Mouse (Mus musculus) thymus, adult 2 months (tissue): ENCODE results near the gene I0C0044D17Rik. TPM values are rescaled to one million over a fixed set of nuclear protein-coding genes. Genes with fewer than 3 reads are reported as not detected.
"Not testable (repeated sequence)": the region's sequence is repeated elsewhere in the genome, so short reads cannot be mapped to it uniquely, and the experiment has no call there.

Experiments used
- DNase-seq: peaks from one replicate; pipeline ENCODE4 v3.0.0; 2021
- H3K27ac ChIP-seq: fragments of 200-500 bp; 2 replicates; pipeline ENCODE4 v1.5.1; 2012; ENCODE audit warnings: low read length, control low read depth; ENCODE audit not compliant: control insufficient read depth, insufficient read depth
- H3K27me3 ChIP-seq: fragments of 200-500 bp; 2 replicates; pipeline ENCODE4 v1.6.1; 2012; ENCODE audit warnings: mild to moderate bottlenecking, low read length, moderate library complexity, mixed read lengths; ENCODE audit not compliant: control insufficient read depth, insufficient read depth
- H3K36me3 ChIP-seq: fragments of 200-500 bp; 2 replicates; pipeline ENCODE4 v1.6.1; 2012; ENCODE audit warnings: mild to moderate bottlenecking, low read length, moderate library complexity; ENCODE audit not compliant: control insufficient read depth, insufficient read depth
- H3K4me1 ChIP-seq: fragments of 200-500 bp; replicated peaks from 2 replicates; pipeline ENCODE4 v1.6.1; 2012; ENCODE audit warnings: low read length; ENCODE audit not compliant: control insufficient read depth, insufficient read depth
- H3K4me3 ChIP-seq: fragments of 200-500 bp; 2 replicates; pipeline ENCODE4 v1.5.1; 2012; ENCODE audit warnings: mild to moderate bottlenecking, low read length, control low read depth, moderate library complexity; ENCODE audit not compliant: control insufficient read depth, insufficient read depth
- CTCF ChIP-seq: fragments of 200-500 bp; IDR thresholded peaks from 2 replicates; pipeline ENCODE4 v1.5.1; 2012; ENCODE audit warnings: mild to moderate bottlenecking, control low read depth, low read length, moderate library complexity, borderline replicate concordance; ENCODE audit not compliant: control insufficient read depth, poor library complexity, insufficient read depth; ENCODE audit errors: extremely low read depth
- POLR2A ChIP-seq: fragments of 200-500 bp; IDR thresholded peaks from 2 replicates; pipeline ENCODE4 v1.6.1; 2012; ENCODE audit warnings: mild to moderate bottlenecking, low read length, control low read depth, moderate library complexity; ENCODE audit not compliant: control insufficient read depth, poor library complexity, insufficient read depth; ENCODE audit errors: extremely low read depth
- WGBS: fragments of 180-500 bp; shearing (Covaris S2); methylation state at CpG from one replicate; pipeline ENCODE4 v1.1.7; 2018; 5-methylcytosine and 5-hydroxymethylcytosine counted together
- polyA plus RNA-seq: library from polyadenylated mRNA; depleted of rRNA; stranded (reverse); fragments of >200 nt; gene quantifications from 2 replicates; pipeline ENCODE4 v1.2.3, GENCODE M21; 2012; rRNA removed

The I0C0044D17Rik gene
- polyA plus RNA-seq: not detected in 2 replicates

DNA sequence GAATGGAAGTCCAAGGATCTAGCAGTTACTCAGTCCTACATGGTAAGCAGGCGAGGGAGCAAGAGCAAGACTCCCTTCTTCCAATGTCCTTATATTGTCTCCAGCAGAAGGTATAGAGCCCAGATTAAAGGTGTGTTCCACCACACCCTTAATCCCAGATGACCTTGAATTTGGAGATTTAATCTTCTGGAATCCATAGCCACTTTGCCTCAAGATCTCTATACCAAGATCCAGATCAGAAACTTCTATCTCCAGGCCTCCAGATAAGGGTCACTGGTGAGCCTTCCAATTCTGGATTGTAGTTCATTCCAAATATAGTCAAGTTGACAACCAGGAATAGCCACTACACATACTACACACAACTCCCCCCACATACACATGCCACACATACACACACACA lies at the start of gene I0C0044D17Rik:
Gene I0C0044D17Rik, minus strand, starts transcription at position 101 of the 400 bp plus-strand sequence.
- not testable (repeated sequence) for H3K4me3 ChIP-seq, H3K4me1 ChIP-seq, H3K36me3 ChIP-seq, DNase-seq, H3K27me3 ChIP-seq, H3K27ac ChIP-seq
- WGBS: 94% methylated on average over 1 of the region's 1 CpGs

DNA sequence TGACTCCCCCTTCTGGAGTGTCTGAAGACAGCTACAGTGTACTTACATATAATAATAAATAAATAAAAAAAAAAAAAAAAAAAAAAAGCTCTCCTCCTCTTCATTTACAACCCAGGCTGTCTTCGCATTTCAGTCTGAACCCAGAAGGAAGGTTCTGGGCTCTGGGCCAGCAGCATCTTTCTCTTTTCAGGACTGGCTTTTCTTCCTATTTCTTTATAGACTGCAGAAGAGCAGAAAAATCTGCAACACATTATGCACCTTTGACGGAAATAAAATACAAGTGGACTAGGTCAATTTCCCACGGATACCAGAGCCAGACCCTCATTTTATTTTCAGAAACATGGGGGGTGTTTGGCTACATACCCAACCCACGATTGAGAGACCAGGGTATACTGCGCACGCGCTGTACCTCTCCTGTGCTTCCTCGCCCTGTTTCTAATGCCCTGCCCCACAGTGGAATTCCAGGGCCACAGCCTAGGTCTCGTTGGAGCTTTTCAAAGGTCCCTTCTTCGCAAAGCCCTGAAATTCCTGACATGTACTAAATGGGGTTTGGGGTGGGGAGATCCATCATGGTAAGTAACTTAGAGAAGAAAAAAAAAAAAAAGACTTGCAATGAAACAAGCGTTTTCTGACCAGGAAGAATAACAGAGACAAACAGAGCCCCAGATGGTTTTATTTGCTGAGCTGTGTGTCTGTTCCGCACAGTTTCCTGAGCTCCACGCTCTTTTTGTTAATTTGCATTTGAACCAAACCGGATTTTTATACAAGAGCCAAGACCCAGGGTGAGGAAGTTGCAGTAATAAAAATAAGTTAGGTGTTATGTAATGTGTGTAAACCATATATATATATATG lies 42.0 kb upstream of the I0C0044D17Rik start:
- no peaks in the 10 kb centered on the region for H3K36me3 ChIP-seq
- H3K4me3 ChIP-seq: no peak overlapping the region
- DNase-seq: no peak
- WGBS: 95% methylated on average over 14 of the region's 14 CpGs
- TF ChIP-seq CTCF (no peak), POLR2A (no peak)
- H3K27me3 ChIP-seq: no peaks in the 10 kb centered on the region
- no peak overlapping the region for H3K27ac ChIP-seq
- no peaks in the 10 kb centered on the region for H3K4me1 ChIP-seq

DNA sequence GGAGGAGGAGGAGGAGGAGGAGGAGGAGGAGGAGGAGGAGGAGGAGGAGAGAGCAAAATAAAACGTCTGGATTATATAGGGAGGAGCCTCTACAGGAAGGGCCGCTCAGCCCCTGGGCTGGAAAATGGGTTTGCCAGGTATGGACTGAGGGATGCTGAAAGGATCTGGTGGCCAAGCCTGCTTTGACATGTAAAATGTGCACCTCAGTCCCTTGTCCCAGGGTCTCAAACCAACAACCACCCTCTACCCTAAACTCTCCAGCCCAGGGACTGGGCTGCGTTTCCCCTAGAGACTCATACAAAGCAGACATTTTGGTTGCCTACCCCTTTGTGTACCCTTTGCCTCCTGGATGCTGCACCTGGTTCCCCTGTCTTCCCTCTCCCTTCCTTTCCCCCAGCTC lies 40.9 kb upstream of the I0C0044D17Rik start:
- DNase-seq: no peak
- Histone ChIP-seq H3K36me3 (no peaks in the 10 kb centered on the region), H3K27ac (no peak overlapping the region), H3K4me3 (no peak overlapping the region), H3K27me3 (no peaks in the 10 kb centered on the region), H3K4me1 (no peaks in the 10 kb centered on the region)
- 94% methylated on average over 3 of the region's 3 CpGs for WGBS
- TF ChIP-seq POLR2A: no peak
- TF ChIP-seq CTCF: no peak

DNA sequence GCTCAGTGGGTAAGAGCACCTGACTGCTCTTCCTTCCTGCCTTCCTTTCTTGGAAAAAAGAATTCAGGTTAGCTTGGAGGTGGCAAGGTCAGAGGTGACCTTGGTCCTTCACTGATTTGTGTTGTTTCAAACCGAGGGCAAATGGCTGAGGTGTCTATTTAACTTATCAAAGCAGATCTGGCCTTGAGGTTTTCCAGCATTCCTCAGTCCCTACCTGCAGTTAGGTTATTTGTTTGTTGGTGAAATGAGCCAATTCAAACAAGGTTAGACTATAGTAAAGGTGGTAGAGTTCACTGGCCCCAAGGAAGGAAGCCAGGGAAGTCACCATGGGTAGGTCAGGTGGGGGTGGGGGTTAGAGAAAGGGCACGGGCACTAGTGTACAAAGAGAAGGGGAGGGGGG lies 40.5 kb upstream of the I0C0044D17Rik start:
- H3K27ac ChIP-seq: no peak overlapping the region
- H3K4me3 ChIP-seq: no peak overlapping the region
- WGBS: 56% methylated on average over 1 of the region's 2 CpGs
- H3K36me3 ChIP-seq: no peaks in the 10 kb centered on the region
- no peak for TF ChIP-seq POLR2A
- no peak for TF ChIP-seq CTCF
- H3K4me1 ChIP-seq: no peaks in the 10 kb centered on the region
- no peak for DNase-seq
- no peaks in the 10 kb centered on the region for H3K27me3 ChIP-seq

DNA sequence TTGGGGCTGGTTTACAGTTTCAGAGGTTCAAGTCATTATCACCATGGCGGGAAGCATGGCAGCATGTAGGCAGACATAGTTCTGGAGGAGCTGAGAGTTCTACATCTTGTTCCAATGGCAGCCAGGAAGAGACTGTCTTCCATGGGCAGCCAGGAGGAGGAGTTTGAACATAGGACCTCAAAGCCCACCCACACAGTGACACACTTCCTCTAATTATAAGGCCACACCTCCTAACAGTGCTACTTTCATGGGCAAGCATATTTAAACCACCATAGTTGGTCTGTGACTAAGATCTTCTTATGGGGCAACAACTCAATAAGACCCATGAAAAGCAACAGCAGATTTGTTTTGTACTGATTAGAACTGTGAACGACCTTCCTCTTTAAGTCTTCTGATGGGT lies 39.8 kb upstream of the I0C0044D17Rik start:
- DNase-seq: no peak
- Histone ChIP-seq H3K36me3 (no peaks in the 10 kb centered on the region), H3K4me3 (no peak overlapping the region), H3K4me1 (no peaks in the 10 kb centered on the region), H3K27me3 (no peaks in the 10 kb centered on the region), H3K27ac (no peak overlapping the region)
- TF ChIP-seq POLR2A: no peak
- TF ChIP-seq CTCF: no peak
- WGBS: 95% methylated on average over 2 of the region's 2 CpGs

DNA sequence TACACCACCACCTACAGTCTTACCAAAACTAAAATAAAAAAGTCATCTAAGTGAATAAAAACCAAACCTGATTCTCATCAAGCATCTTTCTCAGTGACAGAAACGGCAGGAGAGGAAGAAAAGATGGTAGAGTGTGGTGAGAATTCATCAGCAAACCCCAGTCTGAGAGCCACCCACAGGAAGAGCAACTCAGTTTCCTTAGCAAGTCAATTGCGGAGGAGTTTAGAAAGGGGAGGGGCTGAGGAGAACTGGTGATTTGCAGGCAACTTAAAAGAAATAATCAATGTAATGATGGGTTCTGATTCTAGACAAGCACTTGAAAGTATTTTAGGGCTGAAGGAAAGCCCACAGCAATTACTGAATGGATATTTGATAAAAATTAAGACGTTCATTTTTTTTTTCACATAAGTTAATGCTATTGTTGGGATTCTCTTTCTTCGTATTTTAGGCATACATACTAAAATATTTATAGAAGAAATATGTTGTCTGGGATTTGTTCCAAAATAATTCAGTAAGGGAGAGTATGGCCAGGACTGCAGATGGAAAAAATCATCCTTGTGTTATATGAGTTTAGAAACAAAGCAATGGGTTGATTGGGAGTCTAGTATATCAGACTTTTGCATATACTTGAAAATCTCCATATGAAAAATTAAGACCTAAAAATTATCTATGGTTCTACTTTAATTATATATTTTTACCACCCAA lies 34.7 kb upstream of the I0C0044D17Rik start:
- Histone ChIP-seq H3K4me1 (no peaks in the 10 kb centered on the region), H3K4me3 (no peak overlapping the region), H3K27ac (no peak overlapping the region), H3K36me3 (no peaks in the 10 kb centered on the region), H3K27me3 (no peaks in the 10 kb centered on the region)
- 67% methylated on average over 4 of the region's 4 CpGs for WGBS
- TF ChIP-seq POLR2A (no peak), CTCF (no peak)
- no peak for DNase-seq
